Mouse (Mus musculus) E14TG2a.4 (cell line): ENCODE measurements around the gene Plin3.

Source experiments
- CTCF ChIP-seq: conservative IDR thresholded peaks from 2 replicates; pipeline ENCODE4 v1.5.1; 2014; ENCODE audit warnings: low read length
- NANOG ChIP-seq: IDR thresholded peaks from 2 replicates; pipeline ENCODE4 v1.6.1; 2014; ENCODE audit warnings: borderline replicate concordance, low read length, mixed read lengths

DNA sequence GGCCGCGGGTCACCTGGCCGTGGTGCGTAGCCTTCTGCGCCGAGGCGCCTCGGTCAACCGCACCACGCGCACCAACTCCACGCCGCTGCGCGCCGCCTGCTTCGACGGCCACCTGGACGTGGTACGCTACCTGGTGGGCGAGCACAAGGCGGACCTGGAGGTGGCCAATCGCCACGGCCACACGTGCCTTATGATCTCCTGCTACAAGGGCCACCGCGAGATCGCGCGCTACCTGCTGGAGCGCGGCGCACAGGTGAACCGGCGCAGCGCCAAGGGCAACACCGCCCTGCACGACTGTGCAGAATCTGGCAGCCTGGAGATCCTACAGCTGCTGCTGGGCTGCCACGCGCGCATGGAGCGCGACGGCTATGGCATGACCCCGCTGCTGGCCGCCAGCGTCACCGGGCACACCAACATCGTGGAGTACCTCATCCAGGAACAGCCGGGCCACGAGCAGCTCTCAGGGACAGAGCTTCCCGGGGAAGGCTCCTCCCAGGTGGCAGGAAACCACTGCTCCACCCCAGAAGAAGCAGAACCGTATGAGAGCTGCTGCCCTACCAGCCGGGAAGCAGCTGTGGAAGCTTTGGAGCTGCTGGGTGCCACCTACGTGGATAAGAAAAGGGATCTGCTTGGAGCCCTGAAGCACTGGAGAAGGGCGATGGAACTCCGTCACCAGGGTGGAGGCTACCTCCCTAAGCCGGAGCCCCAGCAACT, 35.3 kb downstream of the Plin3 start:
- TF ChIP-seq CTCF (no peak), NANOG (no peak)
